In the genomic region with DNA sequence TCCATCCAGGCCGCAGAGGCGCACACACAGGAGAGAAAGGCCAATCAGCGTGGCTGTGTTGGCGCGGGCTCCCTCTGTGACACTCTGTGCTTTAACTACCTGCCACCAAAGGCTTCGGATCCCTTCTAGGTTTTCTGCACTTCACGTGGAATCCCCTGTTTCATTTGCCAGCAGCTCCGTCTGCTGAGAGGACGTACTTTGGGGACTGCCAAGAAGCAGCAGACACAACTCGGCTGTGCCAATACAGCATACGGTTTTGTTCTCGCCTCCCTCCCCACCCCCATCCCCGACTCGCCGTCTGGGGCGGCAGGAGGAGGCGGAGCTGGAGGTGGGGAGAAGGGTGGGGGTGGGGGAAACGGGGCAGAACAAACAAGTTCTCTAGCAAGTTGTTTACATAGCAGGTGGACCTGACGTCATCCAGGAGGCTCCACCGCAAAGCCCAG, we compare ENCODE assay signal across 8 mouse cellular contexts. TPM values are rescaled to one million over a fixed set of nuclear protein-coding genes. Genes with fewer than 3 reads are reported as not detected.
A peak's percentile ranks its signal among the peaks of the same experiment; 100 is the strongest.
DNase-seq lines count a peak whose midpoint lies in the region; ATAC-seq and TF ChIP-seq lines count a peak whose summit lies in the region.

No protein-coding gene starts in this region.

- WGBS in forebrain, embryonic 13.5 days, result under 1% methylated on average over 20 of the region's 20 CpGs
- 0% methylated on average over 20 of the region's 20 CpGs for WGBS in heart, postnatal 0 days
- WGBS in liver, embryonic 16.5 days (ENCODE audit: insufficient replicate concordance), result under 1% methylated on average over 20 of the region's 20 CpGs

- DNase-seq in 3134 (ENCODE audit: extremely low read depth, insufficient read length, low spot score), result peak; percentile 16
- DNase-seq in heart, postnatal 0 days (ENCODE audit: low spot score), result peak; percentile 63
- peak; percentile 13 to 40 for DNase-seq in kidney, postnatal 36 days
- DNase-seq in ovary, postnatal 10 days (ENCODE audit: low spot score), result peak; percentile 31

- peak overlapping the region; percentile 93 for H3K4me2 ChIP-seq in forebrain, embryonic 13.5 days
- H3K4me2 ChIP-seq in heart, postnatal 0 days (ENCODE audit: low read depth, low read length), result peak overlapping the region; percentile 89
- H3K4me2 ChIP-seq in liver, embryonic 16.5 days (ENCODE audit: low read depth, low read length), result peak overlapping the region; percentile 72

- no peak for TF ChIP-seq EP300 in heart, postnatal 0 days (IDR thresholded peaks at IDR 0.05; ENCODE audit: low read depth)

- TF ChIP-seq CTCF in bone marrow macrophage, adult 2 months (IDR thresholded peaks at IDR 0.05; ENCODE audit: low read depth, low read length), result no peak
- no peak for TF ChIP-seq CTCF in heart, postnatal 0 days (IDR thresholded peaks at IDR 0.05; ENCODE audit: low read depth)

- peaks cover 2% of the 10 kb centered on the region; the same call in 1 of the 2 replicates for H3K4me1 ChIP-seq in bone marrow macrophage, adult 2 months (ENCODE audit: control insufficient read depth, insufficient read depth, low read length)
- peaks cover 40% of the 10 kb centered on the region for H3K4me1 ChIP-seq in forebrain, embryonic 13.5 days
- no peaks in the 10 kb centered on the region for H3K4me1 ChIP-seq in heart, postnatal 0 days (ENCODE audit: control insufficient read depth, insufficient read depth)
- H3K4me1 ChIP-seq in liver, embryonic 16.5 days (ENCODE audit: control insufficient read depth, low read depth, low read length), result no peaks in the 10 kb centered on the region

- no peak for TF ChIP-seq POLR2A in bone marrow macrophage, adult 2 months (IDR thresholded peaks at IDR 0.05; ENCODE audit: borderline replicate concordance, low read depth, low read length)

- ATAC-seq in forebrain, embryonic 13.5 days, result peak; percentile 93
- ATAC-seq in heart, postnatal 0 days (ENCODE audit: insufficient read depth, low read depth), result peak; percentile 72
- 0 out of 2 replicates have a peak, but pooled peaks have one; percentile 53 for ATAC-seq in liver, embryonic 16.5 days (ENCODE audit: low read depth)
- no peak for ATAC-seq in granulocyte monocyte progenitor cell, adult 5-6 weeks (replicated peaks; ENCODE audit: poor library complexity, severe bottlenecking)

- H3K9me3 ChIP-seq in forebrain, embryonic 13.5 days (replicated peaks), result no peaks in the 10 kb centered on the region
- no peaks in the 10 kb centered on the region for H3K9me3 ChIP-seq in heart, postnatal 0 days (replicated peaks; ENCODE audit: control insufficient read depth, low read length)
- H3K9me3 ChIP-seq in liver, embryonic 16.5 days (replicated peaks; ENCODE audit: control insufficient read depth, low read length), result no peaks in the 10 kb centered on the region

- no peaks in the 10 kb centered on the region for H3K27me3 ChIP-seq in forebrain, embryonic 13.5 days
- H3K27me3 ChIP-seq in heart, postnatal 0 days (ENCODE audit: control insufficient read depth, insufficient read depth, low read length), result peaks cover 16% of the 10 kb centered on the region; the same call in 1 of the 2 replicates
- H3K27me3 ChIP-seq in liver, embryonic 16.5 days (ENCODE audit: control insufficient read depth, insufficient read depth, low read depth, low read length), result peaks cover 47% of the 10 kb centered on the region

- H3K36me3 ChIP-seq in forebrain, embryonic 13.5 days (ENCODE audit: poor library complexity, severe bottlenecking), result no peaks in the 10 kb centered on the region
- no peaks in the 10 kb centered on the region for H3K36me3 ChIP-seq in heart, postnatal 0 days (replicated peaks; ENCODE audit: control insufficient read depth, insufficient read depth, low read length)
- H3K36me3 ChIP-seq in liver, embryonic 16.5 days (ENCODE audit: control insufficient read depth, insufficient read depth), result no peaks in the 10 kb centered on the region

- peak overlapping the region; percentile 79 for H3K9ac ChIP-seq in forebrain, embryonic 13.5 days
- H3K9ac ChIP-seq in heart, postnatal 0 days (replicated peaks; ENCODE audit: low read depth, low read length), result peak overlapping the region; percentile 59
- no peak overlapping the region for H3K9ac ChIP-seq in liver, embryonic 16.5 days (ENCODE audit: low read depth, low read length)

- H3K4me3 ChIP-seq in bone marrow macrophage, adult 2 months (ENCODE audit: insufficient read depth, low read length), result peak overlapping the region; percentile 54
- peak overlapping the region; percentile 76 for H3K4me3 ChIP-seq in forebrain, embryonic 13.5 days
- peak overlapping the region; percentile 65 for H3K4me3 ChIP-seq in heart, postnatal 0 days (ENCODE audit: low read depth, low read length)
- peak overlapping the region; percentile 55 for H3K4me3 ChIP-seq in liver, embryonic 16.5 days (ENCODE audit: low read depth, low read length)

- H3K27ac ChIP-seq in bone marrow macrophage, adult 2 months (ENCODE audit: insufficient read depth, low read depth, low read length), result no peak overlapping the region
- H3K27ac ChIP-seq in forebrain, embryonic 13.5 days, result peak overlapping the region; percentile 90
- peak overlapping the region; percentile 57 for H3K27ac ChIP-seq in heart, postnatal 0 days (ENCODE audit: low read depth)
- H3K27ac ChIP-seq in liver, embryonic 16.5 days (ENCODE audit: low read length), result no peak overlapping the region

RNA-seq across cellular contexts. Expression of a gene that starts 0.5 kb away (rescaled TPM):
- 0.27 and 0.32 TPM in 2 replicates for polyA plus RNA-seq in bone marrow macrophage, adult 2 months (2012; ENCODE audit: insufficient read depth, insufficient read length, missing spikeins)
- 28.3 and 30.2 TPM in 2 replicates for polyA plus RNA-seq in forebrain, embryonic 13.5 days (2015; fragmentation: Nextera tagmentation; extraction: Ambion mirVana)
- total RNA-seq in heart, postnatal 0 days (2014; rRNA removed; ENCODE audit: low replicate concordance), result 3.7 and 7.6 TPM in 2 replicates
- polyA plus RNA-seq in heart, postnatal 0 days (2015; fragmentation: Nextera tagmentation; extraction: Ambion mirVana), result 2.5 and 2.8 TPM in 2 replicates
- polyA plus RNA-seq in liver, embryonic 16.5 days (2015; fragmentation: Nextera tagmentation; extraction: Ambion mirVana), result 1.1 and 1.5 TPM in 2 replicates
- total RNA-seq in granulocyte monocyte progenitor cell, adult 5-6 weeks (2014; fragmentation: Nextera tagmentation), result not detected in 2 replicates
- total RNA-seq in granulocyte monocyte progenitor cell, adult 5-6 weeks (2017), result not detected in 2 replicates

Comparison
In these comparisons a context has a peak if more than half of its experiments do, and no peak if none do; other contexts are left out.
1. H3K27ac ChIP-seq: peak in forebrain, embryonic 13.5 days (single experiment) and heart, postnatal 0 days (single experiment); none in bone marrow macrophage, adult 2 months (single experiment) and liver, embryonic 16.5 days (single experiment).
2. Peak in every context shown above with its lines, with median percentiles within 50 percentile points of each other: DNase-seq, H3K4me3 ChIP-seq and H3K4me2 ChIP-seq.